Mouse (Mus musculus): Measurements from ENCODE around the gene Isg20. TPM values are rescaled to one million over a fixed set of nuclear protein-coding genes. Genes with fewer than 3 reads are reported as not detected.

Isg20 gene
- polyA plus RNA-seq, 1 experiment from 2014 or later = 29.8 TPM

DNA sequence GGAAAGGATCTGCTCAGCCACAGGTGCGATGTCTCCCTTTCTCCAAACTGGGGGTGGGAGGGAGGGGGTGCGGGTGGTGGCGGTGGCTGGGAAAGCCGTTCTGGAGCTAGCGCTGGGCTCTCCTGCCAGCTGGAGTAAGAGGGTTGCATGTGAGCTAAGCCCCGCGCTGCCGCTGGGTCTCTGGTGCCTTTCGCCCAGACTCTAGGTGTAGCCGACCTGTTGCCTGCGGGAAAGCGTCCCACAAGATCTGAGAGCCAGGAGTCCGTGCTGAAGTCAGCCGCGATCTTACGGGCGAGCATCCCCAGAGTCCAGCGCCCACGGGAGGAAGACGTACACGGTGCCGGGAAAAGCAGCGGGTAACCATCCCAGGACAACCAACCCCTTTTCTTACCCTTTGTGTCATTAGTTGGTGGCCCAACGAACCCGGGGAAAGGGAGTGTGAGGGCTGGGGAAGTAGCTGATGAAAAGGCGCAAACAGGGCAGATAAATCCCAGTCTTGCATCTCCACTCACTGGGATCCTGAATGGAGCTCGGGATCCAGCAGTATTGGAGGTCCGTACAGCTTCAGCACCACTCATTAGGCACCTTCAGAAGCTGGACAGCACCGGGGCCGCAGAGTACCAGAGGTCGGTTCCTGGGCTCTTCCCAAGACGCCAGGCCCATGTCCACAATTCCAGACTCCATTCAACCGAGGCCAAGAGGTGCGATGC, 30.1 kb upstream of the Isg20 start:
- ChIA-PET CTCF (no interaction called here), POLR2A (no interaction called here)
- TF ChIP-seq CTCF (IDR thresholded peaks at IDR 0.05) = no peak
- DNase-seq (ENCODE audit: low read depth, low spot score) (no peak), ATAC-seq (peak; percentile 41)
- in situ Hi-C loops (cut with MboI; ENCODE audit: low pct_unique_long_range_greater_than_20kb) = loop anchor here (25.0 kb wide), 1 partner anchor 1746 kb away; no protein-coding TSS in a partner anchor
- peaks cover 30% of the 10 kb centered on the region for H3K27me3 ChIP-seq

- in situ Hi-C loops (cut with MboI; ENCODE audit: low pct_unique_long_range_greater_than_20kb) = loop anchor here (25.0 kb wide), 1 partner anchor 1746 kb away; no protein-coding TSS in a partner anchor
- DNase-seq (ENCODE audit: low read depth, low spot score) = no peak
- CTCF ChIA-PET = no interaction called here
- no peak for ATAC-seq
- POLR2A ChIA-PET = no interaction called here
- TF ChIP-seq CTCF (IDR thresholded peaks at IDR 0.05) = no peak
- H3K27me3 ChIP-seq = peaks cover 32% of the 10 kb centered on the region
These were observed 29.5 kb upstream of the Isg20 start for GRCm38 (mm10) chr7:78883726-78884060.

- ATAC-seq (no peak), DNase-seq (ENCODE audit: low read depth, low spot score) (no peak)
- in situ Hi-C loops (cut with MboI; ENCODE audit: low pct_unique_long_range_greater_than_20kb) = loop anchor here (25.0 kb wide), 1 partner anchor 1747 kb away; no protein-coding TSS in a partner anchor
- ChIA-PET POLR2A (no interaction called here), CTCF (no interaction called here)
- TF ChIP-seq CTCF (IDR thresholded peaks at IDR 0.05) = no peak
- H3K27me3 ChIP-seq = peaks cover 32% of the 10 kb centered on the region
These were observed 29.1 kb upstream of the Isg20 start for GRCm38 (mm10) chr7:78884139-78884538.

DNA sequence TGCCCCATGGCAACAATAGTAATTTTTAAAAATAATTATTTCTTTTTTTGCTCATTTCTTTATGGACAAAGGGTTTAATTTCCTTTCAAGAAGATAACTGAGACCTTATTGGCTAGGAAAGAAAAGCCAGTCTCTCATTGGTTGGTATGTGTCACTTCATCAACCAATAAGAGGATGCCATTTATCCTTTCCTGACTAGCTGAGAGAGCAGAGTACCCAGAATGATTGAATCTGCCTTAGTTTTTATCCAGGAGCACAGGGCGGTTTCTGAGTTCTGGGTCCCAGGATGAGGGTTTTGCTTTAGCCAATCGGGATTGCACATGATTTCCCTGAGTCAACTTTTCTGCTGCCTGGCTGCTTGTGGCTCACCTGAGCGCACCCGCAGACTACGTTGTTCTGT, 27.8 kb upstream of the Isg20 start:
- ChIA-PET CTCF (no interaction called here), POLR2A (no interaction called here)
- in situ Hi-C loops (cut with MboI; ENCODE audit: low pct_unique_long_range_greater_than_20kb) = loop anchor here (25.0 kb wide), 1 partner anchor 1748 kb away; no protein-coding TSS in a partner anchor
- no peak for TF ChIP-seq CTCF (IDR thresholded peaks at IDR 0.05)
- ATAC-seq = no peak
- DNase-seq (ENCODE audit: low read depth, low spot score) = no peak
- H3K27me3 ChIP-seq = peaks cover 24% of the 10 kb centered on the region

DNA sequence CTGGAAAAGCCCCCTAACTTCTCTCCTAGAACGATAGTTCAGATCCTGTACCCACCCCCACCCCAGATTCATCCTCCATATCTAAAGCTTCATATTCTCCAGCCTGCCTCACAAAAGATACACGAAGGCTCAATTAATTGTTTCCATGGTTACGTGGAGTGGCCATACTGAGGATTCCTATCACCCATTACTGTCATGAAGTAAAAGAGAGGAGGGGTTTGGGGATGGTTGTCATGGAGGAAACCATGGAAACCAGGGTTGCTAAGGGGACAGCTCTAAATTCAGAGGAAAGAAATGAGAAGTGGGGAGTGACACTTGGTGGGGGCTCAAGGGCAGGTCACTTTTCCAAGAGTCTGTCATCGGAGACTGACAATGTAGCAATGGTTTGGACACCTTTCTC, 26.7 kb upstream of the Isg20 start:
- CTCF ChIA-PET = interaction anchor here (2.4 kb wide), 1 partner anchor 96 kb away, joined by 8 read pairs; no protein-coding TSS in a partner anchor
- POLR2A ChIA-PET = no interaction called here

GRCm38 (mm10) chr7:78887431-78887842, 25.8 kb upstream of the Isg20 start:
- ChIA-PET POLR2A (no interaction called here), CTCF (interaction anchor here (1.0 to 2.4 kb wide), 2 partner anchors 50 to 97 kb away, joined by 3 to 8 read pairs; no protein-coding TSS in a partner anchor)
- TF ChIP-seq CTCF (IDR thresholded peaks at IDR 0.05) = no peak
- in situ Hi-C loops (cut with MboI; ENCODE audit: low pct_unique_long_range_greater_than_20kb) = loop anchor here (25.0 kb wide), 1 partner anchor 1750 kb away; no protein-coding TSS in a partner anchor
- ATAC-seq (no peak), DNase-seq (ENCODE audit: low read depth, low spot score) (no peak)
- H3K27me3 ChIP-seq = peaks cover 21% of the 10 kb centered on the region

More for the DNA sequence above, 26.7 kb upstream of the Isg20 start:
- no peak for DNase-seq (ENCODE audit: low read depth, low spot score)
- in situ Hi-C loops (cut with MboI; ENCODE audit: low pct_unique_long_range_greater_than_20kb) = loop anchor here (25.0 kb wide), 1 partner anchor 1749 kb away; no protein-coding TSS in a partner anchor
- no peak for TF ChIP-seq CTCF (IDR thresholded peaks at IDR 0.05)
- H3K27me3 ChIP-seq = peaks cover 22% of the 10 kb centered on the region
- no peak for ATAC-seq

DNA sequence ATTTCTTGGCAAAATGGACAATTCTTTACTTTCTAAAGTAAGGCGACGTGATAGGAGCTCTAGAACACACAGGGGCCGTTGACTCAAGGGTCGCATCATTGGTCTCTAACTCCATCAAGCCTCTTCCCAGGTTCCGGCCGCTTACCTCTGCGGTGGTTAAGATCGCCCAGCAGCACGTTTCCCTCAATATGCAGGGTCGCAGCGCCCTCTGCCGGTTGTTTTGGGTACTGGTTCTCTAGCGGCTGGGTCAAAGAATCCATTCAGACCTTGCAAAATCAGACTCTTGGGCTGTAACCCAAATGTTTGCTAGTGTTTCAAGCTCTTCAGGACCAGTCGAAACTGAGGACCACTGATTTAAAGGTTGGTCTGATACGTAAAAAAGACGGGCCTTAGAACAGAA, 22.6 kb upstream of the Isg20 start:
- DNase-seq (ENCODE audit: low read depth, low spot score) = no peak
- in situ Hi-C loops (cut with MboI; ENCODE audit: low pct_unique_long_range_greater_than_20kb) = loop anchor here (5.0 to 25.0 kb wide), 3 partner anchors 98 to 1753 kb away; no protein-coding TSS in a partner anchor
- ChIA-PET CTCF (interaction anchor here (0.7 to 2.3 kb wide), 13 partner anchors 10 to 325 kb away, joined by 3 to 18 read pairs (median 4); partner anchors contain the start of genes Det1, Mrpl46 and Mrps11), POLR2A (interaction anchor here (1.2 kb wide), 1 partner anchor 100 kb away, joined by 3 read pairs; no protein-coding TSS in a partner anchor)
- ATAC-seq = no peak
- peaks cover 12% of the 10 kb centered on the region for H3K27me3 ChIP-seq
- TF ChIP-seq CTCF (IDR thresholded peaks at IDR 0.05) = peak; percentile 85

DNA sequence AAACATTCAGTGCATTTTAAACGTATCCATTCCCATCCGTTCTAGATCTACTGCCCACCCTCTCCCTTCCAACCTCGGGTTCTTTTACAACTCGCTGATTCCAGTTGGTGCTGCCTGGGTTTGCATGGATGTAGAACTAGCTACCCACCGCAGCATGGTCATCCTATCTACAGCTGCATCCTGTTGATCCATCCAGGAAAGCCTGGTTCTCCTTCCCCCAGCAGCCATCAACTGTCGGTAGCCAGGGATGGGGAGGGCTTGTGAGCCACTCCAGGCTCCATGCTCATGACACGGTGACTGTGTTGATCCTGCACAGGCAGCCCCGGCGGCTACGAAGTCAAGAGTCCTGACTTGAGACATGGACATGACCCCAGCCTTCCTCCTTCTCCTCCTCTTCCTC, 19.3 kb upstream of the Isg20 start:
- POLR2A ChIA-PET = no interaction called here
- in situ Hi-C loops (cut with MboI; ENCODE audit: low pct_unique_long_range_greater_than_20kb) = loop anchor here (5.0 to 25.0 kb wide), 3 partner anchors 102 to 1757 kb away; no protein-coding TSS in a partner anchor
- no peak for DNase-seq (ENCODE audit: low read depth, low spot score)

DNA sequence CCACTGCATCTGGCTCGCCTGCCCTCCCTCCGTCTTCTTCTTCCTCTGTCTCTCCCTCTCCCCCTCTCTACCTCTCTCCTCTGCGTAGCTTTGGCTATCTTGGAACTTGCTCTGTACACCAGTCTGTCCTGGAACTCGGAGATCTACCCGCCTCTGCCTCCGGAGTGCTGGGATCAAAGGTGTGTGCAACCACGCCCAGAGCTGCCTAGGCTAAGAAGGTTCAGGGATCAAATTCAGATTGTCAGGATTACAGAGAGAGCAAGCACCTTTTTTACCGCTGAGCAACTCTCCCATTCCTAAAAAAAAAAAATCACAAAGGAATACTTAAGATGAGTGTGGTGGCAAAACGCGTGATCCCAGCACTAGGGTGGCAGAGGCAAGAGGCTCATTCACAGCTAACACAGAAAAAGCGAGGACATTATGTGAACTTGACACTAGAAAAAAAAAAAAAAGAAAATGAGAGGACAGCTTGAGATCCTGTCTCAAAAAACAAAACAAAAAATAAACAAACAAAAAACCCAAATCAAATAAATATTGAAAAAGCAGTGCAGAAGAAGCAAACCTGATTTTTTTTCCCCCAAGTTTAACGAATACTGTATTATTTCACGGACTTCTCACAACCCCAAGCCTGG, 18.1 kb upstream of the Isg20 start:
- no peaks in the 10 kb centered on the region for H3K27me3 ChIP-seq
- ChIA-PET CTCF (interaction anchor here (1.7 to 2.2 kb wide), 3 partner anchors 14 to 106 kb away, joined by 4 to 7 read pairs (median 7); partner anchors contain the start of gene Det1), POLR2A (interaction anchor here (0.6 to 1.8 kb wide), 3 partner anchors 114 to 480 kb away, joined by 4 to 8 read pairs (median 5); no protein-coding TSS in a partner anchor)
- no peak for DNase-seq (ENCODE audit: low read depth, low spot score)
- no peak for TF ChIP-seq CTCF (IDR thresholded peaks at IDR 0.05)
- ATAC-seq = no peak
- in situ Hi-C loops (cut with MboI; ENCODE audit: low pct_unique_long_range_greater_than_20kb) = loop anchor here (10.0 to 25.0 kb wide), 2 partner anchors 320 to 1758 kb away; no protein-coding TSS in a partner anchor

More for the DNA sequence above, 19.3 kb upstream of the Isg20 start:
- TF ChIP-seq CTCF (IDR thresholded peaks at IDR 0.05) = no peak
- H3K27me3 ChIP-seq = no peaks in the 10 kb centered on the region
- CTCF ChIA-PET = interaction anchor here (1.0 to 2.2 kb wide), 4 partner anchors 13 to 105 kb away, joined by 4 to 7 read pairs (median 6); partner anchors contain the start of gene Det1
- no peak for ATAC-seq

DNA sequence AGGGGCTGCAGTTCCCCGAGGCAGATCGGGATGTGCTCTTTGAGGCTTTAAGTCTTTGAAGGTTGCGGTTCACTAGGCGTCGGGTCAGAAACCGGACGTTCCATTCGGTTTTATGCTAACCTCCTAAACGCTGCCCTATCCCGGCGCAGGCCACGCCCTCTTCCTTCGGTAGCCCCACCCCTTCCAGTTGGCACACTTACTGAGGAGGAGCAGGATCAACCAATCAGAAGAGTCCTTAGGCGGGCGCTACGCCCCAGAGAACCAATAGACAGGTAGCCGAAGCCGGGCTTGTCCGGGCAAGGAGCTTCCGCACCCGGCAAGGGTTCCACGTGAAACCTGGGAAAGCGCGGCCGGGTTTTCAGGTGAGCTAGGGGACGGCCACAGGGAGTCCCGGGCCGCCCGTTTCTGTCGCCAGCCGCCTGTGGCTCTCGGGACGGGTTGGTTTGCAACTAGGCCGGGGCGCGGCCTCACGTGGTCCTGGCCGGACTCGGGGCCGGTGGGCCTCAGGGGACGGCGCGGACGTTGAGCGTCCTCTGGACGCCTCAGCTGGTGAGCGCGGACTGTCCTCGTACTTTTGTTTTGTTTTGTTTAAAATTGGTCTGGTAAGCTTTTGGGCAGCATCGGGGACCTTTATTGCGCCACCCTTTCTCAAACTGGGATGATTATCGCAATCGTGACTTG, 17.4 kb upstream of the Isg20 start, which contains the start of gene Aen:
TSS of gene Aen (plus strand) at position 202 of the 681 bp plus-strand sequence.
- no peak for TF ChIP-seq CTCF (IDR thresholded peaks at IDR 0.05)
- in situ Hi-C loops (cut with MboI; ENCODE audit: low pct_unique_long_range_greater_than_20kb) = loop anchor here (10.0 to 25.0 kb wide), 2 partner anchors 321 to 1758 kb away; no protein-coding TSS in a partner anchor
- DNase-seq (ENCODE audit: low read depth, low spot score) = peak; percentile 96
- peak; percentile 99 for ATAC-seq
- ChIA-PET POLR2A (interaction anchor here (0.7 to 1.8 kb wide), 3 partner anchors 31 to 479 kb away, joined by 3 to 8 read pairs (median 4); no protein-coding TSS in a partner anchor), CTCF (interaction anchor here (1.1 to 2.7 kb wide), 3 partner anchors 9 to 29 kb away, joined by 3 to 8 read pairs (median 7); no protein-coding TSS in a partner anchor)
- no peaks in the 10 kb centered on the region for H3K27me3 ChIP-seq
